ENCODE assay signal across 11 mouse cellular contexts in genomic region chr12:94420918-94421317, GRCm38 (mm10).
DNase-seq lines count a peak whose midpoint lies in the region; ATAC-seq lines count a peak whose summit lies in the region.
"Had no signal": no experiment of that assay in that cellular context is flagged by ENCODE, and none has a peak within 500 bp of the region (broad histone marks: within the 10 kb centered on the region; RNA-seq: fewer than 3 reads in every experiment).

No protein-coding gene starts in this region.

- no peaks in the 10 kb centered on the region for H3K27me3 ChIP-seq in heart, embryonic 10.5 days (ENCODE audit: insufficient read depth, poor library complexity, severe bottlenecking)
- H3K27me3 ChIP-seq: limb, embryonic 12.5 days had no signal

- ATAC-seq in megakaryocyte, adult 5-6 weeks (ENCODE audit: poor library complexity, severe bottlenecking): no peak

- no peaks in the 10 kb centered on the region for H3K9me3 ChIP-seq in heart, embryonic 10.5 days
- H3K9me3 ChIP-seq: limb, embryonic 12.5 days had no signal

- peak; percentile 60 to 76 for DNase-seq in heart, adult 18-20 months
- DNase-seq in heart, embryonic 10.5 days (ENCODE audit: low spot score): no peak
- DNase-seq in forelimb bud, embryonic 11.5 days (ENCODE audit: low read depth, low spot score): peak; percentile 2
- peak; percentile 19 to 58 for DNase-seq in kidney, adult 8-10 months
- DNase-seq in lung, postnatal 25 days (ENCODE audit: low spot score): peak; percentile 59
- no peak for DNase-seq in left cerebral cortex, adult 8-10 months (ENCODE audit: low spot score in 2 of 2)
- no peak for DNase-seq in cerebellum, adult 11 months
- DNase-seq: thymus, postnatal 25 days had no signal

- WGBS in heart, embryonic 10.5 days: 63% methylated on average over 5 of the region's 5 CpGs

- H3K4me3 ChIP-seq in heart, embryonic 10.5 days: no peak overlapping the region
- H3K4me3 ChIP-seq: limb, embryonic 12.5 days had no signal

- H3K4me1 ChIP-seq in heart, embryonic 10.5 days: no peaks in the 10 kb centered on the region
- H3K4me1 ChIP-seq: limb, embryonic 12.5 days had no signal

- no peak overlapping the region for H3K27ac ChIP-seq in heart, embryonic 10.5 days
- H3K27ac ChIP-seq: limb, embryonic 12.5 days had no signal

- H3K36me3 ChIP-seq in heart, embryonic 10.5 days: no peaks in the 10 kb centered on the region
- H3K36me3 ChIP-seq: G1E; limb, embryonic 12.5 days had no signal

Comparison
In these comparisons a context has a peak if more than half of its experiments do, and no peak if none do; other contexts are left out.
1. DNase-seq: peak in heart, adult 18-20 months (2 of 2), forelimb bud, embryonic 11.5 days (single experiment), kidney, adult 8-10 months (2 of 2) and lung, postnatal 25 days (single experiment); none in heart, embryonic 10.5 days (single experiment), left cerebral cortex, adult 8-10 months (0 of 2) and cerebellum, adult 11 months (single experiment).